Comparison of ENCODE assay signal across 12 mouse cellular contexts in genomic region chr7:79505876-79506530, GRCm38 (mm10). TPM values are rescaled to one million over a fixed set of nuclear protein-coding genes. Genes with fewer than 3 reads are reported as not detected.
DNase-seq lines count a peak whose midpoint lies in the region; ATAC-seq lines count a peak whose summit lies in the region.
"Had no signal": no experiment of that assay in that cellular context is flagged by ENCODE, and none has a peak within 500 bp of the region (broad histone marks: within the 10 kb centered on the region; RNA-seq: fewer than 3 reads in every experiment).

No protein-coding gene starts in this region.

- H3K27ac ChIP-seq in hindbrain, embryonic 12.5 days, result peak overlapping the region; percentile 98
- no peak overlapping the region for H3K27ac ChIP-seq in kidney, embryonic 15.5 days
- H3K27ac ChIP-seq: macrophage had no signal

- H3K27me3 ChIP-seq in hindbrain, embryonic 12.5 days, result peaks cover 80% of the 10 kb centered on the region
- H3K27me3 ChIP-seq in kidney, embryonic 15.5 days, result peaks cover 100% of the 10 kb centered on the region

- peak; percentile 68 for ATAC-seq in hindbrain, embryonic 12.5 days (ENCODE audit: low FRiP score)
- no peak for ATAC-seq in kidney, embryonic 15.5 days (replicated peaks; ENCODE audit: low FRiP score)
- ATAC-seq: activated CD4-positive, CD25-positive, alpha-beta regulatory T cell, adult 4 months had no signal

- H3K4me1 ChIP-seq in hindbrain, embryonic 12.5 days, result peaks cover 41% of the 10 kb centered on the region
- peaks cover 23% of the 10 kb centered on the region for H3K4me1 ChIP-seq in kidney, embryonic 15.5 days

- peak overlapping the region; percentile 84 for H3K4me2 ChIP-seq in hindbrain, embryonic 12.5 days (replicated peaks)
- H3K4me2 ChIP-seq in kidney, embryonic 15.5 days, result no peak overlapping the region

- peaks cover 26% of the 10 kb centered on the region for H3K36me3 ChIP-seq in hindbrain, embryonic 12.5 days
- no peaks in the 10 kb centered on the region for H3K36me3 ChIP-seq in kidney, embryonic 15.5 days
- H3K36me3 ChIP-seq: heart, embryonic 12.5 days had no signal

- 2% methylated on average over 28 of the region's 28 CpGs for WGBS in hindbrain, embryonic 12.5 days
- 2% methylated on average over 28 of the region's 28 CpGs for WGBS in kidney, embryonic 15.5 days

- DNase-seq in layer of hippocampus, postnatal 10 days (ENCODE audit: low spot score in 2 of 2), result peak; percentile 49 to 61
- DNase-seq in layer of hippocampus, adult 9-11 months, result no peak
- DNase-seq in embryo, embryonic 10.5 days (ENCODE audit: low spot score), result peak; percentile 84
- peak; percentile 77 for DNase-seq in neural tube, embryonic 10.5 days (ENCODE audit: extremely low spot score, low spot score)
- DNase-seq in thymus, postnatal 4 days, result no peak
- DNase-seq in thymus, postnatal 25 days, result no peak
- DNase-seq: B cell, adult 2 months had no signal

- peak overlapping the region; percentile 98 for H3K9ac ChIP-seq in hindbrain, embryonic 12.5 days
- H3K9ac ChIP-seq in kidney, embryonic 15.5 days, result no peak overlapping the region
- H3K9ac ChIP-seq: heart, embryonic 12.5 days had no signal

- H3K4me3 ChIP-seq in hindbrain, embryonic 12.5 days, result peak overlapping the region; percentile 84
- H3K4me3 ChIP-seq in kidney, embryonic 15.5 days (replicated peaks), result no peak overlapping the region

- H3K9me3 ChIP-seq in hindbrain, embryonic 12.5 days (replicated peaks), result no peaks in the 10 kb centered on the region
- no peaks in the 10 kb centered on the region for H3K9me3 ChIP-seq in kidney, embryonic 15.5 days (replicated peaks)

RNA-seq across cellular contexts. Expression of gene Polg, which starts 39.8 kb away (rescaled TPM):
- 10 to 100 TPM; 83.3 to 96.9 TPM for total RNA-seq in layer of hippocampus, postnatal 10 days (2021)
- polyA plus RNA-seq in hindbrain, embryonic 12.5 days (2016; fragmentation: Nextera tagmentation; extraction: Ambion mirVana), result 40.1 and 42.0 TPM in 2 replicates
- polyA plus RNA-seq in kidney, embryonic 15.5 days (2015; fragmentation: Nextera tagmentation; extraction: Ambion mirVana), result 32.9 and 36.7 TPM in 2 replicates

Comparison
In these comparisons a context has a peak if more than half of its experiments do, and no peak if none do; other contexts are left out.
1. DNase-seq: peak in layer of hippocampus, postnatal 10 days (2 of 2), embryo, embryonic 10.5 days (single experiment) and neural tube, embryonic 10.5 days (single experiment); none in layer of hippocampus, adult 9-11 months (single experiment), thymus, postnatal 4 days (single experiment) and thymus, postnatal 25 days (single experiment).